Mouse (Mus musculus) lung, embryonic 15.5 days (tissue): ENCODE measurements at regions not wholly inside any gene's neighbourhood (a gene's known extent, or its start where the extent isn't known, plus 50 kb on each side); places are given as distances from the start of the nearest gene placed in this dataset.
A peak's percentile ranks its signal among the peaks of the same experiment; 100 is the strongest.

Experiments used
- ATAC-seq: fragments of 200-750 bp; cut with Nextera tagmentation; 2 replicates; pipeline ENCODE4 v1.8.0; 2017; ENCODE audit warnings: moderate number of reproducible peaks, borderline replicate concordance; ENCODE audit not compliant: low FRiP score, low TSS enrichment; ENCODE audit errors: extremely low read depth
- H3K27ac ChIP-seq: fragments of 300-500 bp; sonication (generic); 2 replicates; pipeline ENCODE4 v1.5.1; 2015; ENCODE audit warnings: moderate library complexity, mild to moderate bottlenecking, inconsistent platforms
- H3K27me3 ChIP-seq: fragments of 300-500 bp; sonication (generic); 2 replicates; pipeline ENCODE4 v1.6.1; 2015; ENCODE audit warnings: inconsistent platforms
- H3K36me3 ChIP-seq: fragments of 300-500 bp; sonication (generic); 2 replicates; pipeline ENCODE4 v1.6.1; 2015; ENCODE audit warnings: inconsistent platforms
- H3K4me1 ChIP-seq: fragments of 300-500 bp; sonication (generic); 2 replicates; pipeline ENCODE4 v1.6.1; 2015; ENCODE audit warnings: inconsistent platforms
- H3K4me2 ChIP-seq: fragments of 300-500 bp; sonication (generic); 2 replicates; pipeline ENCODE4 v1.6.1; 2015; ENCODE audit warnings: inconsistent platforms, mild to moderate bottlenecking, moderate library complexity
- H3K4me3 ChIP-seq: fragments of 300-500 bp; sonication (generic); 2 replicates; pipeline ENCODE4 v1.5.1; 2015; ENCODE audit warnings: mild to moderate bottlenecking, inconsistent platforms
- H3K9ac ChIP-seq: fragments of 300-500 bp; sonication (generic); 2 replicates; pipeline ENCODE4 v1.6.1; 2015; ENCODE audit warnings: inconsistent platforms
- H3K9me3 ChIP-seq: fragments of 300-500 bp; sonication (generic); 2 replicates; pipeline ENCODE4 v1.6.1; 2016; ENCODE audit warnings: inconsistent platforms
- WGBS: fragments of 180-500 bp; shearing (Covaris S2); methylation state at CpG from one replicate; pipeline ENCODE4 v1.1.7; 2015; 5-methylcytosine and 5-hydroxymethylcytosine counted together

- no peak for ATAC-seq
- H3K9me3 ChIP-seq, result no peaks in the 10 kb centered on the region
Observed at GRCm38 (mm10) chr16:92903892-92904473, 78.0 kb upstream of the Runx1 start.

DNA sequence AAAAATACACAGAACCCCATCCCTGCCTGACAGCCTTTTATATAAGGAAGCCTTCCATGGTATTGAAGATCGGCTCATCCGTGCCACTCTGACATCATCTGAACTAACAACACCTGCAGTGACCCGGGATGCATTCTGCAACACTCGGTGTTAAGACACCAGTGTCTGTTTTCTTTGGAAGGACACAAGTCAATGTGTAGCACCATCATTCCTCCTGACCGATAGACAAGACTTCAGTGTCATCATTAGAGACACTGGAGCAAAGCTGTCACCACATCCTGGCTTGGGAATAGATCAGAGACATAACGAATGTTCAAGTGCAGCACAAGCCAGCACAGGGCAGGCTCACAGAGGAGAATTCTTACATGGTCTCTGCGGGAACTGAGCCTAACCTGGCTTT lies 77.5 kb upstream of the Runx1 start:
- Histone ChIP-seq H3K4me1 (no peaks in the 10 kb centered on the region), H3K27me3 (no peaks in the 10 kb centered on the region), H3K9ac (no peak overlapping the region), H3K4me2 (no peak overlapping the region), H3K27ac (peak overlapping the region; percentile 30; the same call in 1 of the 2 replicates), H3K9me3 (no peaks in the 10 kb centered on the region), H3K36me3 (no peaks in the 10 kb centered on the region), H3K4me3 (no peak overlapping the region)
- 77% methylated on average over 7 of the region's 7 CpGs for WGBS
- ATAC-seq, result no peak

More at GRCm38 (mm10) chr16:92903892-92904473, 78.0 kb upstream of the Runx1 start:
- WGBS, result 43% methylated on average over 9 of the region's 9 CpGs
- Histone ChIP-seq H3K27ac (peak overlapping the region; percentile 30; the same call in 1 of the 2 replicates), H3K36me3 (no peaks in the 10 kb centered on the region), H3K27me3 (no peaks in the 10 kb centered on the region), H3K4me2 (no peak overlapping the region), H3K4me1 (no peaks in the 10 kb centered on the region), H3K9ac (no peak overlapping the region), H3K4me3 (no peak overlapping the region)

DNA sequence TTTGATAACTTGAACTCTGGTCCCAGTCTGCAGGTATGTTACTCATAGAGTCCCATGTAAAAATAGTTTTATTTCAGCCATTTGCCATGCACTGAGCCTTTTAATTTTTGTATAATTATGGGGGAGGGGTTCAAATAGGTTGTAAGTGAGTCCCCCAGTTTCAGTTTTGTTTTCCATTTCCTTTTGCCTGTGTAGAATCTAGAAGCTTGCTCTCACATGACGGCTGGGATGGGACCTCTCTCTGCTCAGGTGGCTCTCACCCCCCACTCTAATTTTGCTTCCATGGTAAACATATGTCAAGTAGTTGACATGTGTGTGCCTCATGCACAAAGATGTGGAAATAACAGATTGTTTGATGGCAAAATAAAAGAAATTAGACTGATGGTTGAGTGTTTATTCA lies 73.8 kb upstream of the Runx1 start:
- Histone ChIP-seq H3K4me2 (no peak overlapping the region), H3K9ac (no peak overlapping the region), H3K36me3 (no peaks in the 10 kb centered on the region), H3K27ac (no peak overlapping the region), H3K9me3 (no peaks in the 10 kb centered on the region), H3K27me3 (no peaks in the 10 kb centered on the region), H3K4me1 (no peaks in the 10 kb centered on the region), H3K4me3 (no peak overlapping the region)
- WGBS, result 54% methylated on average over 1 of the region's 1 CpGs
- no peak for ATAC-seq

DNA sequence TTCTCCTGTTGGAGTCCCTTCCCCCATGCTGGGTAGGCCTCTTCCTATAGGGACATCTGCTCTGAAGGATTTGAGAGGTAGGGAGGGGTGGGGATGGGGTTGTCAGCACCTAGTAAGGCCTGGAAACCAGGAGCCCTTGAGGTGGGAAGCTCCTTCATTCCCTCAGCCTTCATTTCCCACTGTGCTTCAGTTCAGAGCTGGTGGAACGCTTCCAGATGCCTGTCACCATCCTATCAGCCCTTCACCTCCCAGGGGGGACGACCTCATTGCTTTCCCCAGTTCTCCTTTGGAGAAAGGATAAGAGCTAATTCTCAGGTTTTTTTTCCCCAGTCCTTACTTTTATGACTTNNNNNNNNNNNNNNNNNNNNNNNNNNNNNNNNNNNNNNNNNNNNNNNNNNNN lies 65.8 kb upstream of the Runx1 start:
- no peaks in the 10 kb centered on the region for H3K9me3 ChIP-seq
- H3K36me3 ChIP-seq, result no peaks in the 10 kb centered on the region
- no peaks in the 10 kb centered on the region for H3K27me3 ChIP-seq
- ATAC-seq, result no peak
- H3K4me1 ChIP-seq, result no peaks in the 10 kb centered on the region
- WGBS, result 46% methylated on average over 2 of the region's 2 CpGs
- no peak overlapping the region for H3K9ac ChIP-seq
- no peak overlapping the region for H3K4me3 ChIP-seq
- H3K4me2 ChIP-seq, result no peak overlapping the region
- no peak overlapping the region for H3K27ac ChIP-seq

DNA sequence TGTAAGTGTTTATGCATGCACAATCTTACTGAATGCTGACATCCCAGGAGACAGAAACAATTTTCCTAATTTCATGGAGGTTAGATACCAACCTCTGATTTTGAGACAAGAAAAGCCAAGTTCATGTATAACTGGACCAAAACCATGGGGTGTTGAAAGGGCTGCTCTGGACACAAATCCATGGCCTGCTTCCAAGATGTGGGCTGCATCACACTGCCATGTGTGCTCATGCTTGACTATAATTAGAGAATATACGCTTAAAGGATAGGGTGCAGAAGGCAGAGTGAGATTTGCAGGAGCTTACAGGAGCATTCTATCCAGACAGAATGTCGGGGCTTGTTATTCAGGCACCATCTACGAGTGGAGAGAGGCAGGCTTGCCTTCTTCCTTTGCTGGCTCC lies 64.8 kb upstream of the Runx1 start:
- no peak for ATAC-seq

GRCm38 (mm10) chr16:92889537-92889936 lies 63.6 kb upstream of the Runx1 start:
- Histone ChIP-seq H3K9ac (no peak overlapping the region), H3K9me3 (no peaks in the 10 kb centered on the region), H3K27ac (no peak overlapping the region), H3K27me3 (no peaks in the 10 kb centered on the region), H3K4me2 (no peak overlapping the region), H3K36me3 (no peaks in the 10 kb centered on the region), H3K4me1 (no peaks in the 10 kb centered on the region), H3K4me3 (no peak overlapping the region)
- no peak for ATAC-seq
- 89% methylated on average over 10 of the region's 10 CpGs for WGBS

More for the DNA sequence above, 64.8 kb upstream of the Runx1 start:
- WGBS, result 78% methylated on average over 3 of the region's 3 CpGs
- Histone ChIP-seq H3K4me2 (no peak overlapping the region), H3K27ac (no peak overlapping the region), H3K9ac (no peak overlapping the region), H3K36me3 (no peaks in the 10 kb centered on the region), H3K27me3 (no peaks in the 10 kb centered on the region), H3K4me1 (no peaks in the 10 kb centered on the region), H3K4me3 (no peak overlapping the region), H3K9me3 (no peaks in the 10 kb centered on the region)

DNA sequence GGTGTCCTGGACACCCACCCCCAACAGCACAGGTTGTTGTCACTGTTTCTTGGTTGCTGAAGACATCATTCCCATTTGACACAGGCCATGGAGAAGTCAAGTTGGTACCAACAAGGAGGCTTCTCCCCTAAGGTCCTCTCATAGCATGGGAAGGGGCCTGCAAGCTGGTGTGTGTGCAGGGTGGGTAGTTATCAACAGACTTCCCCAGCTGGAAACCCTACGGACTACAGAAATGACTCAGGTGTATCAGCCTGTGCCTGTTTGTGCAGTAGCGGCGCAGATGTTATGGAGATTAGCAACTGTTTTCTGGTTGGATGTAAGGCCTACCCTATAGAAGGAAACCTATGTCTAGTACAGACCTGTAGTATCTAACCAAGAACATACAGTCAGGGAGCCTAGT lies 60.3 kb upstream of the Runx1 start:
- H3K27ac ChIP-seq, result no peak overlapping the region
- H3K36me3 ChIP-seq, result no peaks in the 10 kb centered on the region
- no peaks in the 10 kb centered on the region for H3K4me1 ChIP-seq
- H3K27me3 ChIP-seq, result no peaks in the 10 kb centered on the region
- WGBS, result 96% methylated on average over 3 of the region's 3 CpGs
- H3K9me3 ChIP-seq, result no peaks in the 10 kb centered on the region
- no peak overlapping the region for H3K4me3 ChIP-seq
- no peak overlapping the region for H3K4me2 ChIP-seq
- ATAC-seq, result no peak
- no peak overlapping the region for H3K9ac ChIP-seq

GRCm38 (mm10) chr16:92883821-92884272 lies 57.9 kb upstream of the Runx1 start:
- Histone ChIP-seq H3K36me3 (no peaks in the 10 kb centered on the region), H3K4me1 (no peaks in the 10 kb centered on the region), H3K9me3 (no peaks in the 10 kb centered on the region), H3K4me3 (no peak overlapping the region), H3K27ac (no peak overlapping the region), H3K27me3 (no peaks in the 10 kb centered on the region), H3K9ac (no peak overlapping the region), H3K4me2 (no peak overlapping the region)
- ATAC-seq, result no peak
- WGBS, result 36% methylated on average over 12 of the region's 12 CpGs

DNA sequence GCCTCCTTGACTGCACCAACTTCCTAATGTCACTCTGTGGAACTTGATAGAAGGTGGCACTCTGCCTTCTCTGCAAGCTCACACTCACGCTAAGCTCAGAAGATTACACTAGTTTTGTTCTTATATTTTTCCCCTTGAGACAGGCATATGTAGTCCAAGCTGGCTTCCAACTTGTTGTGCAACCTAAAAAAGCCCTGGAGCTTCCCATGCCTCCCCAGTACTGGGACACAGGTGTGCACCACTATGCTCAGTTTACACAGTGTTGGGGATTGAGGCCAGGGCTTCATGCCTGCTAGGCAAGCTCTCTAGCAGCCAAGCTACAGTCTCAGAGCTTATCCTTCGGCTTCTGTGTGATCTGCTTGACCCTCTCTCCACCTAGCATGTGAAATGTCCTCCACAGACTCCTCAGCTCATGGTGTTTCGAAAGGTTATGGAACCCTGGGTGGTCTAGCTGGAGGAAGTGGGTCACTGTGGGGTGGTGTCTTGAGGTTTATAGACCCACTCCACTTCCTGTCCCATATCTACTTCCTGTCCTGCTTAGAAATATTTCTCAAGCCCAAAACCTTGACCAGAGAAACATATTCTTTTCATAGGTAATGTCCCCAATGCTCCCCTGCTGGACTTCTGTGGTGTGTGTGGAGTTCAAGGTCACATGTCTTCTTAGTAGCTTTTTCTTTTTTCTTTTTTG lies 54.6 kb upstream of the Runx1 start:
- Histone ChIP-seq H3K27ac (no peak overlapping the region), H3K4me2 (no peak overlapping the region), H3K9ac (no peak overlapping the region), H3K4me3 (no peak overlapping the region), H3K9me3 (no peaks in the 10 kb centered on the region), H3K4me1 (no peaks in the 10 kb centered on the region), H3K27me3 (no peaks in the 10 kb centered on the region), H3K36me3 (no peaks in the 10 kb centered on the region)
- ATAC-seq, result no peak
- 73% methylated on average over 3 of the region's 3 CpGs for WGBS

DNA sequence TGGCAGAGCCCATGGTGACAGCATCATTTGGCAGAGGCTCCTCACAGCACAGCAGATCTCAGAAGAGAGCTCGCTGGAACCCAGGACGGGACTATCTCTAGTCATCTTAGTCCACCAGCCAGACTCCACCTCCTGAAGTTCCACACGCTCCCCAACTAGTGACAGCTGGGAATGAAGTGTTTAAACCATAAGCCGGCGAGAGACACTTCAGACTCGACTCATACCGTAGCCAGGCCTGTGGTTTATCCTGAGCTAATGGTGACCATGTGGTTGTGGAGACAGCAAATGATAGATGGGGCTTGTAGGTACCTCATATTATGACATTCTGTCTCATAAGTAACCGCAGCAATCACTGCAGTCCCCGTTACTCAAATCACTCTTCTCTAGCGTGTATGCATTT lies 52.1 kb upstream of the Runx1 start:
- no peak for ATAC-seq
- Histone ChIP-seq H3K27ac (no peak overlapping the region), H3K9ac (no peak overlapping the region), H3K9me3 (no peaks in the 10 kb centered on the region), H3K4me2 (no peak overlapping the region), H3K36me3 (no peaks in the 10 kb centered on the region), H3K27me3 (no peaks in the 10 kb centered on the region), H3K4me3 (no peak overlapping the region), H3K4me1 (no peaks in the 10 kb centered on the region)
- WGBS, result 49% methylated on average over 10 of the region's 10 CpGs
